Mouse (Mus musculus) inflammation-experienced regulatory T-cells, adult 6 months (primary cell): ENCODE measurements at regions not wholly inside any gene's neighbourhood (a gene's known extent, or its start where the extent isn't known, plus 50 kb on each side); places are given as distances from the start of the nearest gene placed in this dataset.

Experiments
- ATAC-seq: one replicate; pipeline ENCODE4 v1.8.0; 2017

- no peak for ATAC-seq
Observed at GRCm38 (mm10) chr9:31578506-31579173, 114.4 kb upstream of the Tmem45b start.

- ATAC-seq, result no peak
Observed at GRCm38 (mm10) chr9:31577066-31577465, 112.8 kb upstream of the Tmem45b start.

GRCm38 (mm10) chr9:31567029-31567428, 102.8 kb upstream of the Tmem45b start:
- ATAC-seq, result no peak

DNA sequence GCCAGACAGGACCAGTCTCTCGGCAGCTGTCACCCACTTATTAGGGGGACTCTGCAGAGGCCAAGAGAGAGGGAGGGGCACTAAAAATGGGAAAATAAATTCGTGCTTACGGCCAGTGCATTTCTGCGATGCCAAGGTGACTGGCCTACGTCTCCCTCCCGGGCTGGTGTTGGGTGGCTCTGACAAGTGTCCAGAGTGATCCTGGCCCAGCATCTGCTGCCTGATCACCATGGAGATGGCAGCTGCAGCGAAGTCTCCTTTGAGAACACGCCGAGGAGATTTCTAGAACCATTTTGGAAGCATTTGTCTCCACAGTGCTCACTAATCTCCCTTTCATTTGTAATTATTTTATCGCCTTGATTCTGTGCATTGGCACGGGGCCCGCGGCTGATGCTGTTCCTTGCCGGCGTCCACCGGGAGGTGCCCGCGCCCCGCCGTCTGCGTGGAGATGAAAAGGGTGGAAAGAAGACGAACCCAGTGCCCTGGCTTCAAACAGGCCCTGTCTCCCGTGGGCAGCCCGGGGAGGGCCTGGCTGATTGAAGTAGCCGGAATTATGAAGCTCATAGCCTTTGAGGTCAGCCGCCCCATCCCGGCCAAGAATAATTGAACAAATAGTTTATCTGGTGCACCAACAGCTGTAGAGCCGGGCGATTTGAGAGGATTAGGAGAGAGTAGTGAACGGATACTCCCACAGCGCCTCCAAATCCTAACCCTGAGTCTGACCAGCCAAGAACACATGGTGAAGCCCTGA, 102.2 kb upstream of the Tmem45b start:
- ATAC-seq, result no peak

DNA sequence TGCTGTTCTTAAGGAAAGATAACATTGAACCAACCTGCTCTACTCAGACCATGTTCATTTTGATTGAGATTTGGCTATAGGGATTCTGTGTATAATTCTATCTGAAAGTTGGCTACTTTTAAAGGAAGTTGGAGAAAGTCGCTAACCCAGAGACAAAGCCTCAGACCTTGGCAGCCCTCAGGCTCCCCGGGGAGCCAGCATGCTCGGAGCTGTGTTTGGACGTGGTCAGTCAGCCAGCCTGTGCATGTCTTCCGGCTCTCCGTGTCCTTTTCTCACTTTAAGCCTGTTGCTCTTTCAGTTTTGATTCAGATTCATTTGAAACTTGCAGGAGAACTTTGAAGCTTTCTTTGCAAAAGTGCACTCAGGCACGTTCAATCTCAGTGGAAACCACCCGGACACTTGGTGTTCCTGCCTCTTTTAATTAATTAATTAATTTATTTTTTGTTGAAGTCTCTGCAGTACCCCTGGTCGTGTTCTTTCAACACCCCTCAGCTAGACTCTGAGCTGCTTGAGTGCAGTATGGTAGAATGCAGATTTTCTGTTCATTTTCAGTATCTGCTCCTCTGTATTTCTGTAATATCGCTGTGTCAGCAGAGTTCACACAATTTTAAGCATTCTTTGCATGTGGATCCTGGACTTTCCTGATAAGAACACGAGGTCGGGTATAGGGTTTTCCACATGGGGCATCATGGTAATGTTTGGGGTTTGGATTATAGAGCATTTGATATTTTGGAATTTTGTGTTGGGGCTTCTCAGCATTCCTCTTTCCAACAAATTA, 100.9 kb upstream of the Tmem45b start:
- ATAC-seq, result no peak

DNA sequence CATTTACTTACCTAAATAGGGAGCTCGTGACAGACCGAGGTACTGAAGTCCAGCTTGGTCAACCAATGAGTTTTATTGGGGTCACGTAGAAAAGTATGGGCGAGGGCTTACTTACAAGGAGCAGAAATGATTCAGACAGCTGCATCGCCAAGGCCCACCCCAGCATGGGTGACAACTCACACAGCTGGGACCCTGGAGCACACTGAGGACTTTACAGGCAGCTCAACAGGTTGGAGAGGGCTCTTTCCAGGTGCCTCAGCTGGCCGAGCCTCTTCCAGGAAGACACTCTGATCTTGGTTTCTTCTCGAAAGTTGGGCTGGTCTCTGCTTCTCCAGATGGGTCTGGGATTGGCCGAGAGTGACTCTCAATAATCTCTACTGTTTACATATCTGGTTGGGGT, 99.3 kb upstream of the Tmem45b start:
- ATAC-seq, result no peak

DNA sequence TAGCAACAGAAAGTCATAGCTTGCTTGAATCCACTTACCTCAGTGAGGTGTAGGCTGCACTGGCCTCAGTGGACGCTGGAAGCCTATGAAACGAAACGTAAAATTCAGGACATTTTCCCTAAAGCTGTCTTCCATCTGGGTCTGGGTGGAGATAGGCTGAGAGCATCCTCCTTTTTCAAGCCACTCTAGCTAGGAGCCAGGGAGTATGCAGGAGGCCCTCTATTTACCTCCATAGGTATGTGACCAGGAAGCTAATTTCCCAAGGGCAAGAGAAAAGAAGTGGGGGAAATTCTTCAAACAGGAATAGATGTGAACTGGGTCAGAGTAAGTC, 95.9 kb upstream of the Tmem45b start:
- ATAC-seq, result no peak

GRCm38 (mm10) chr9:31559506-31560225, 95.4 kb upstream of the Tmem45b start:
- ATAC-seq, result no peak

DNA sequence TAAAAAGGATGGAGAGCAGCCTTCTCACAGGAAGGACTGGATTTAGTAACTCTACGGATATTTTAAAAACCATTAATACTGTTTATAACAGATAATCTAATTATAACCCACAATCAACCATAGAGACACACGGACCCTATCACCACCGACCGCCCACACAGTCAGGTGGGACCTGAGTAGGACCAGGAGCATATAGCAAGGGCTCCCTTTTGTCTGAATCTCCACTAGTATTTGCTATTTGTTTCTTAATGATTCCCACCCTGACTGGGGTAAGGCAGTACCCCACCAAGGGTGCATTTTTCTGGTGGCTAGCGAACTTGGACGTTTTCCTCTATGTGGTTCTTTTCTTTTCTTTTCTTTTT, 79.4 kb upstream of the Tmem45b start:
- ATAC-seq, result no peak

- ATAC-seq, result peak; percentile 56
Observed at GRCm38 (mm10) chr9:31542909-31543690, 78.8 kb upstream of the Tmem45b start.

GRCm38 (mm10) chr9:31541615-31542191, 77.4 kb upstream of the Tmem45b start:
- ATAC-seq, result no peak

GRCm38 (mm10) chr9:31538458-31539210, 74.4 kb upstream of the Tmem45b start:
- ATAC-seq, result no peak

GRCm38 (mm10) chr9:31529021-31529420, 64.8 kb upstream of the Tmem45b start:
- ATAC-seq, result no peak

GRCm38 (mm10) chr9:31527216-31527615, 63.0 kb upstream of the Tmem45b start:
- no peak for ATAC-seq
